Mouse (Mus musculus): ENCODE measurements around the gene Mxi1.
A peak's percentile ranks its signal among the peaks of the same experiment; 100 is the strongest.

- peak; percentile 63 for TF ChIP-seq CTCF (IDR thresholded peaks at IDR 0.05; ENCODE audit: extremely low read depth, insufficient read depth, insufficient read length, insufficient replicate concordance)
- no peak for TF ChIP-seq POLR2A (IDR thresholded peaks at IDR 0.05; ENCODE audit: low read depth, low read length)
Observed at GRCm38 (mm10) chr19:53329221-53329991, 19.1 kb downstream of the Mxi1 start.

All from spleen, adult 2 months (tissue).